Mouse (Mus musculus): ENCODE measurements at regions not wholly inside any gene's neighbourhood (a gene's known extent, or its start where the extent isn't known, plus 50 kb on each side); places are given as distances from the start of the nearest gene placed in this dataset.

GRCm38 (mm10) chr7:113143552-113143951 lies 63.7 kb upstream of the Arntl start:
- TF ChIP-seq CTCF (IDR thresholded peaks at IDR 0.05; ENCODE audit: control insufficient read depth, insufficient read depth, low read length) = peak; percentile 81
- no peak for TF ChIP-seq POLR2A (IDR thresholded peaks at IDR 0.05; ENCODE audit: borderline replicate concordance, control insufficient read depth, low read depth, low read length)

Measured in bone marrow, adult 2 months (tissue).